20 mouse cellular contexts compared by ENCODE assay signal in genomic region chr19:57615972-57616621, GRCm38 (mm10). TPM values are rescaled to one million over a fixed set of nuclear protein-coding genes. Genes with fewer than 3 reads are reported as not detected.
DNase-seq lines count a peak whose midpoint lies in the region; ATAC-seq and TF ChIP-seq lines count a peak whose summit lies in the region.
"Had no signal": no experiment of that assay in that cellular context is flagged by ENCODE, and none has a peak within 500 bp of the region (broad histone marks: within the 10 kb centered on the region; RNA-seq: fewer than 3 reads in every experiment).

No protein-coding gene starts in this region.

- H3K36me3 ChIP-seq in kidney, adult 2 months (ENCODE audit: control insufficient read depth, insufficient read depth, low read length), result no peaks in the 10 kb centered on the region
- H3K36me3 ChIP-seq in kidney, postnatal 0 days (ENCODE audit: insufficient read depth, low read length), result no peaks in the 10 kb centered on the region
- no peaks in the 10 kb centered on the region for H3K36me3 ChIP-seq in myocyte (ENCODE audit: control insufficient read depth, insufficient read depth)
- H3K36me3 ChIP-seq: heart, embryonic 15.5 days had no signal

- no peaks in the 10 kb centered on the region for H3K79me2 ChIP-seq in myocyte (ENCODE audit: control insufficient read depth, insufficient read depth)

- H3K4me1 ChIP-seq in kidney, adult 2 months (ENCODE audit: control insufficient read depth, insufficient read depth, low read length), result peaks cover 4% of the 10 kb centered on the region; the same call in 1 of the 2 replicates
- H3K4me1 ChIP-seq in kidney, postnatal 0 days (replicated peaks; ENCODE audit: insufficient read depth, low read length), result no peaks in the 10 kb centered on the region

- no peak overlapping the region for H3K27ac ChIP-seq in kidney, adult 2 months (ENCODE audit: insufficient read depth, low read depth, low read length)
- peak overlapping the region; percentile 22; the same call in 1 of the 2 replicates for H3K27ac ChIP-seq in kidney, postnatal 0 days
- H3K27ac ChIP-seq: embryonic facial prominence, embryonic 10.5 days; forebrain, embryonic 13.5 days; heart, adult 2 months; heart, embryonic 15.5 days; hindbrain, embryonic 10.5 days had no signal

- no peak for TF ChIP-seq POLR2A in kidney, adult 2 months (IDR thresholded peaks at IDR 0.05; ENCODE audit: low read depth, low read length)
- TF ChIP-seq POLR2A in myocyte (IDR thresholded peaks at IDR 0.05; ENCODE audit: insufficient read length, low read depth), result no peak

- H3K27me3 ChIP-seq in kidney, adult 2 months (replicated peaks; ENCODE audit: control insufficient read depth, insufficient read depth, low read length), result no peaks in the 10 kb centered on the region
- H3K27me3 ChIP-seq in kidney, postnatal 0 days (ENCODE audit: insufficient read depth, low read length), result no peaks in the 10 kb centered on the region
- no peaks in the 10 kb centered on the region for H3K27me3 ChIP-seq in myocyte (ENCODE audit: control insufficient read depth, insufficient read depth, insufficient read length)
- H3K27me3 ChIP-seq: CH12.LX; forebrain, embryonic 13.5 days; heart, embryonic 15.5 days had no signal

- no peak for TF ChIP-seq CTCF in kidney, adult 2 months (conservative IDR thresholded peaks at IDR 0.05; ENCODE audit: insufficient read depth, insufficient read length, low read depth, low read length)
- TF ChIP-seq CTCF in kidney, postnatal 0 days (IDR thresholded peaks at IDR 0.05; ENCODE audit: low read depth), result no peak

- H3K9me3 ChIP-seq in kidney, postnatal 0 days (replicated peaks; ENCODE audit: low read length), result no peaks in the 10 kb centered on the region
- H3K9me3 ChIP-seq: embryonic facial prominence, embryonic 10.5 days; forebrain, embryonic 13.5 days; heart, embryonic 15.5 days; hindbrain, embryonic 10.5 days had no signal

- 0 out of 2 replicates have a peak, but pooled peaks have one; percentile 33 for ATAC-seq in kidney, postnatal 0 days (replicated peaks; ENCODE audit: low FRiP score, low read depth)
- ATAC-seq: forebrain, embryonic 13.5 days; forebrain, postnatal 0 days had no signal

- intact Hi-C loops in heart, postnatal 14 days (cut with DNase I), result loop anchor here (10.0 kb wide), 2 partner anchors 131 to 211 kb away; no protein-coding TSS in a partner anchor

- 53% methylated on average over 9 of the region's 9 CpGs for WGBS in kidney, adult 2 months
- WGBS in kidney, postnatal 0 days, result 74% methylated on average over 9 of the region's 9 CpGs

- DNase-seq in kidney, adult 2 months, result peak; percentile 50
- no peak for DNase-seq in kidney, adult 18-20 months
- no peak for DNase-seq in kidney, postnatal 0 days (ENCODE audit: low spot score)
- DNase-seq in kidney, postnatal 14 days, result no peak
- DNase-seq in 3T3-L1 (ENCODE audit: low read depth, low spot score), result peak; percentile 42
- no peak for DNase-seq in heart, postnatal 14 days
- DNase-seq: adrenal gland, adult 8-10 months; adrenal gland, postnatal 36 days; cerebellum, adult 2 months; cerebellum, postnatal 10 days; forebrain, postnatal 0 days; gastrocnemius, postnatal 14 days; heart, adult 2 months had no signal

- H3K9ac ChIP-seq in kidney, postnatal 0 days (ENCODE audit: low read depth, low read length), result no peak overlapping the region
- H3K9ac ChIP-seq: forebrain, embryonic 13.5 days; forebrain, postnatal 0 days; heart, embryonic 15.5 days had no signal

- H3K4me3 ChIP-seq in kidney, adult 2 months (ENCODE audit: insufficient read depth, low read depth, low read length), result peak overlapping the region; percentile 28; the same call in 1 of the 2 replicates
- no peak overlapping the region for H3K4me3 ChIP-seq in kidney, postnatal 0 days (replicated peaks; ENCODE audit: low read depth, low read length)
- H3K4me3 ChIP-seq in myocyte, result no peak overlapping the region
- H3K4me3 ChIP-seq: embryonic facial prominence, embryonic 10.5 days; forebrain, embryonic 13.5 days; heart, adult 2 months; heart, embryonic 15.5 days; hindbrain, embryonic 10.5 days had no signal

- no peak overlapping the region for H3ac ChIP-seq in myocyte (ENCODE audit: control insufficient read depth, insufficient read length)

- 0 out of 2 replicates have a peak overlapping the region, but pooled peaks have one; percentile 18 for H3K4me2 ChIP-seq in kidney, postnatal 0 days (ENCODE audit: low read length)
- H3K4me2 ChIP-seq in myocyte (ENCODE audit: low read depth), result peak overlapping the region; percentile 30
- H3K4me2 ChIP-seq: forebrain, embryonic 13.5 days; heart, embryonic 11.5 days; heart, embryonic 15.5 days had no signal

TF ChIP-seq in myocyte, 11 proteins besides CTCF, POLR2A, EP300 and RAD21:
- TF ChIP-seq REST (IDR thresholded peaks at IDR 0.05; ENCODE audit: insufficient read depth, insufficient read length) (no peak), CEBPB (IDR thresholded peaks at IDR 0.05; ENCODE audit: insufficient read depth, poor library complexity, severe bottlenecking) (no peak), TCF3 (IDR thresholded peaks at IDR 0.05; ENCODE audit: insufficient read length, low read depth) (no peak), SRF (IDR thresholded peaks at IDR 0.05; ENCODE audit: control insufficient read depth, insufficient read length, low read depth) (no peak), MAX (IDR thresholded peaks at IDR 0.05; ENCODE audit: low read depth) (no peak), USF1 (IDR thresholded peaks at IDR 0.05; ENCODE audit: low read depth) (no peak), E2F4 (IDR thresholded peaks at IDR 0.05; ENCODE audit: insufficient read depth) (no peak), TCF12 (IDR thresholded peaks at IDR 0.05; ENCODE audit: insufficient read depth, poor library complexity, severe bottlenecking) (no peak), POLR2AphosphoS2 (IDR thresholded peaks at IDR 0.05; ENCODE audit: insufficient read length, low read depth) (no peak), MYOD1 (IDR thresholded peaks at IDR 0.05; ENCODE audit: control insufficient read depth in 1 of 3, insufficient read length in 2 of 3, low read depth in 2 of 3) (no peak), MYOG (IDR thresholded peaks at IDR 0.05; ENCODE audit: control insufficient read depth in 1 of 3, insufficient read depth in 1 of 3, insufficient read length in 2 of 3, low read depth in 2 of 3) (no peak)

RNA-seq across cellular contexts. Expression of gene Atrnl1, which starts 5.3 kb away (rescaled TPM):
- 13.4 and 13.7 TPM in 2 replicates for polyA plus RNA-seq in kidney, adult 2 months (2012; rRNA removed)
- polyA plus RNA-seq in kidney, postnatal 0 days (2015; fragmentation: Nextera tagmentation; extraction: Ambion mirVana), result 8.1 and 8.5 TPM in 2 replicates
- 5.4 TPM for polyA plus RNA-seq in myocyte (2012; fragmentation: generic; extraction: Trizol)
- total RNA-seq in heart, postnatal 14 days (2021), result 10 to 100 TPM; 19.2 to 21.5 TPM

Comparison
In these comparisons a context has a peak if more than half of its experiments do, and no peak if none do; other contexts are left out.
1. DNase-seq: peak in kidney, adult 2 months (single experiment) and 3T3-L1 (single experiment); none in kidney, adult 18-20 months (single experiment), kidney, postnatal 0 days (single experiment), kidney, postnatal 14 days (single experiment) and heart, postnatal 14 days (0 of 2).